Mouse (Mus musculus): Measurements from ENCODE around the gene Rbfox1. TPM values are rescaled to one million over a fixed set of nuclear protein-coding genes. Genes with fewer than 3 reads are reported as not detected.

The Rbfox1 gene
- total and polyA plus RNA-seq, 3 experiments = not detected

DNA sequence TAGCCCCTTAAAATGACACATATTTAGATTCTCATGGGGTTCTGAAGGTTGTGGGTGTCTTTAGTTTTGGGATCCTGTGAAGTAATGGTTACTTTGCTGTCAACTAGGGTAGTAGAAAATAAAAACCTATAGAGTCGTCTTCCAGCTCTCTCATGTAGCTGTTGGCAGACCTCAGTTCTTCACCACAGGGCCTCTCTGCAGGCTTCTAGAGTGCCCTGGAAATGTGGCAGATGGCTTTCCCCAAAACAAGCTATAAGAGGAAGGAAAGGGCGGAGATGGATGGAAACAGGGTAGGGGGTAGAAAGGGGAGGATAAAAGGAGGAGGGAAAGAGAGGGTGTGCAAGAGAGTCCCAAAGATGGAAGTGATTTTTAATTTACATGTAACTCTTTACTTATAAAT is 539.6 kb downstream of the Rbfox1 start:
- Histone ChIP-seq H3K27me3 (ENCODE audit: insufficient read depth, low read length) (no peaks in the 10 kb centered on the region), H3K4me3 (ENCODE audit: low read depth, low read length) (no peak overlapping the region), H3K9me3 (replicated peaks) (peaks cover 4% of the 10 kb centered on the region; the same call in 1 of the 2 replicates), H3K4me1 (ENCODE audit: insufficient read depth, low read depth, low read length) (no peaks in the 10 kb centered on the region), H3K36me3 (replicated peaks) (no peaks in the 10 kb centered on the region)
- ATAC-seq (ENCODE audit: extremely low read depth, insufficient number of reproducible peaks, low FRiP score, poor library complexity, severe bottlenecking) (no peak), DNase-seq (ENCODE audit: low spot score) (no peak)
- no peak for TF ChIP-seq CTCF (IDR thresholded peaks at IDR 0.05; ENCODE audit: low read depth, low read length)
- TF ChIP-seq GATA2 (IDR thresholded peaks at IDR 0.05; ENCODE audit: borderline replicate concordance, low read depth, low read length) = no peak
- TF ChIP-seq TAL1 (conservative IDR thresholded peaks at IDR 0.05; ENCODE audit: low read depth, low read length) = no peak
- TF ChIP-seq GATA1 (IDR thresholded peaks at IDR 0.05; ENCODE audit: borderline replicate concordance, low read length) = no peak
- no peak for TF ChIP-seq POLR2AphosphoS5 (IDR thresholded peaks at IDR 0.05; ENCODE audit: insufficient replicate concordance, low read depth, low read length)

DNA sequence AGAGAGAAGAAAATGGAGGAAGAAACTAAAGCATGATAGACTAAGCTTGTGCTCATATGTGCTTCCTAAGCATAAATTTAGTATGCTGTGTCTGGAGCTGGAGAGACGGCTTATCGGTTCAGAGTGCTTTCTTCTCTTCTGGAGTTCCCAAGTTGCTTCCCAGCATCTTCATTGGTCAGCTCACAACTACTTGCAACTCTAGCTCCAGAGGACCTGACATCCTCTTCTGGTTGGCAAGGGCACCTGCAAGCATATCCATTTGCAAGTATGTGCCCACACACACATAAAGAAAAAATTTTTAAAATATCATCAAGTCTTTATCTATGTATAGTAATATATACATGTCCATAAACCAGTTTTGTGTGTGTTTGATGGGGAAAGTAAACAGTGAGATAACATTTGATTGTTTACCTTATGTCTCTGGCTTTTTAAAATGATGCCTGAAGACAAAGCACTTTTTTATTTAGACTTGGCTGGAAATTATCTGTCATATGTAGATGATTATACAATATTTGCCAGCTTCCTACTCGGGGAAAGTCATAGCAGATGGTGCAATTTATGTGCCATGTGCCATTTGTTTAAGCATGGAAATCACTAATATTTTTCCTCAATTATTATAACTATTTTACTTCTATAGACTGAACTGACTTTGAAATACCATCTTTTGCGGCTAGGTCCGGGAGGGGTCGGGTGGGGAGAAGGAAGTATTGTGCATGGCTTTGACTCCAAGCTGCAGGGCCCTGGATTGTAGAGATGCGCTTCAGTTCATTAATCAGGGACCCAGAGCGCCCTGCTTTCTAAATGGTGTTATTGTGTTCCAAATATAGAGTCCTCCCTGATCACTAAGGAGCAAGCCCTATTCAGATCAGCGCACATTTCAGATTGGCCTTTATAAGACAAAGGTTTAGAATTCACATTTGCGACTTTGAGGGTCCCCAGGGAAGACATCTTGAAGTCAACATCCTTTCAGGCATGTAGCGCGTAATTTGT is 542.4 kb downstream of the Rbfox1 start:
- Histone ChIP-seq H3K4me3 (ENCODE audit: low read depth, low read length) (no peak overlapping the region), H3K27me3 (ENCODE audit: insufficient read depth, low read length) (no peaks in the 10 kb centered on the region), H3K4me1 (ENCODE audit: insufficient read depth, low read depth, low read length) (no peaks in the 10 kb centered on the region), H3K36me3 (replicated peaks) (no peaks in the 10 kb centered on the region), H3K9me3 (replicated peaks) (0 out of 2 replicates have a peak, but pooled peaks cover 3% of the 10 kb centered on the region)
- no peak for TF ChIP-seq GATA2 (IDR thresholded peaks at IDR 0.05; ENCODE audit: borderline replicate concordance, low read depth, low read length)
- TF ChIP-seq GATA1 (IDR thresholded peaks at IDR 0.05; ENCODE audit: borderline replicate concordance, low read length) = no peak
- no peak for TF ChIP-seq POLR2AphosphoS5 (IDR thresholded peaks at IDR 0.05; ENCODE audit: insufficient replicate concordance, low read depth, low read length)
- no peak for TF ChIP-seq TAL1 (conservative IDR thresholded peaks at IDR 0.05; ENCODE audit: low read depth, low read length)
- TF ChIP-seq CTCF (IDR thresholded peaks at IDR 0.05; ENCODE audit: low read depth, low read length) = no peak
- ATAC-seq (ENCODE audit: extremely low read depth, insufficient number of reproducible peaks, low FRiP score, poor library complexity, severe bottlenecking) = no peak
- no peak for DNase-seq (ENCODE audit: low spot score)

- Histone ChIP-seq H3K36me3 (replicated peaks) (no peaks in the 10 kb centered on the region), H3K4me1 (ENCODE audit: insufficient read depth, low read depth, low read length) (no peaks in the 10 kb centered on the region), H3K27me3 (ENCODE audit: insufficient read depth, low read length) (no peaks in the 10 kb centered on the region), H3K9me3 (replicated peaks) (peaks cover 3% of the 10 kb centered on the region; the same call in 1 of the 2 replicates), H3K4me3 (ENCODE audit: low read depth, low read length) (no peak overlapping the region)
- ATAC-seq (ENCODE audit: extremely low read depth, insufficient number of reproducible peaks, low FRiP score, poor library complexity, severe bottlenecking) = no peak
- no peak for TF ChIP-seq GATA1 (IDR thresholded peaks at IDR 0.05; ENCODE audit: borderline replicate concordance, low read length)
- DNase-seq (ENCODE audit: low spot score) = no peak
Measured at GRCm38 (mm10) chr16:6430981-6431380, 545.8 kb downstream of the Rbfox1 start.

- Histone ChIP-seq H3K4me1 (ENCODE audit: insufficient read depth, low read depth, low read length) (no peaks in the 10 kb centered on the region), H3K4me3 (ENCODE audit: low read depth, low read length) (no peak overlapping the region), H3K9me3 (replicated peaks) (peaks cover 10% of the 10 kb centered on the region), H3K36me3 (replicated peaks) (no peaks in the 10 kb centered on the region), H3K27me3 (ENCODE audit: insufficient read depth, low read length) (no peaks in the 10 kb centered on the region)
- DNase-seq (ENCODE audit: low spot score) (no peak), ATAC-seq (ENCODE audit: extremely low read depth, insufficient number of reproducible peaks, low FRiP score, poor library complexity, severe bottlenecking) (no peak)
- TF ChIP-seq POLR2AphosphoS5 (IDR thresholded peaks at IDR 0.05; ENCODE audit: insufficient replicate concordance, low read depth, low read length) (no peak), CTCF (IDR thresholded peaks at IDR 0.05; ENCODE audit: low read depth, low read length) (no peak), TAL1 (conservative IDR thresholded peaks at IDR 0.05; ENCODE audit: low read depth, low read length) (no peak), GATA2 (IDR thresholded peaks at IDR 0.05; ENCODE audit: borderline replicate concordance, low read depth, low read length) (no peak), GATA1 (IDR thresholded peaks at IDR 0.05; ENCODE audit: borderline replicate concordance, low read length) (no peak)
Measured at GRCm38 (mm10) chr16:6436445-6436844, 551.3 kb downstream of the Rbfox1 start.

DNA sequence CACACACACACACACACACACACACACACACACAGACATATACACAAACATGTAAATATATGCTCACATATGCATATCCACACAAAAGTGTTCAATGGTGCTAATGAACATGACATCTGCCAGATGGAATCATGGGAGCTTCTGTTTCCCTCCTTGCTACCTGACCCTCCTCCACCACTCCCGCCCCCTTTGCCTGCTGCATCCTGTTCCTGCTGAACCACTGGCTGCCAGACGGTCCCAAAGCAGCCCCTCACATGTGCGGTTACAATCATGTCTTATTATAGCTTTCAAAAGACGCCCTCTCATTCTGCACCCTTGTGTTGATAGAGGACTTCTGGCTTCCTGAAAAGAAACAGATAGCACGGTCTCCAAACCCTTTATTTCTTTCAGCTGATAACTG is 563.1 kb downstream of the Rbfox1 start:
- H3K27me3 ChIP-seq (ENCODE audit: insufficient read depth, low read length) = no peaks in the 10 kb centered on the region
- DNase-seq (ENCODE audit: low spot score) (no peak), ATAC-seq (ENCODE audit: extremely low read depth, insufficient number of reproducible peaks, low FRiP score, poor library complexity, severe bottlenecking) (no peak)
- no peaks in the 10 kb centered on the region for H3K4me1 ChIP-seq (ENCODE audit: insufficient read depth, low read depth, low read length)
- H3K9me3 ChIP-seq (replicated peaks) = 0 out of 2 replicates have a peak, but pooled peaks cover 6% of the 10 kb centered on the region
- H3K36me3 ChIP-seq (replicated peaks) = no peaks in the 10 kb centered on the region
- H3K4me3 ChIP-seq (ENCODE audit: low read depth, low read length) = no peak overlapping the region
- no peak for TF ChIP-seq CTCF (IDR thresholded peaks at IDR 0.05; ENCODE audit: low read depth, low read length)
- TF ChIP-seq TAL1 (conservative IDR thresholded peaks at IDR 0.05; ENCODE audit: low read depth, low read length) = no peak
- TF ChIP-seq GATA1 (IDR thresholded peaks at IDR 0.05; ENCODE audit: borderline replicate concordance, low read length) = no peak
- TF ChIP-seq GATA2 (IDR thresholded peaks at IDR 0.05; ENCODE audit: borderline replicate concordance, low read depth, low read length) = no peak

DNA sequence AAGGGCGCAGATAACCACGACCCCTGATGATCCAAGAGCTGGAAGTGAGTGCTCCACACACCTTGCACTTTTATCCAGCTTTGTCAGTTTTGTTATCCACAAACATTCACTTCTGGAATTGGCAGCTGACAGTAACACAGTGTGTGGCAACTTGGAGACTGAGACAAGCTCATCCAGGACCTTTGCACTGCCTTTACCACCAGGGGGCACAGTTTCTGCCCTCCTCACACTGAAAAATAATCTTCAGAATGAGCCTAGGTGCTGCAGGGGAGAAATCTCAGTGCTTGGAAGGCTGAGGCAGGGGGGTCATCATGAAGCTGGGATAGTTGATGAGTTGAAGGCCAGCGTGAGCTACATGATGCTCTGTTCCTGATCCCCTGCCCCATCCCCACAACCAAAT is 570.2 kb downstream of the Rbfox1 start:
- Histone ChIP-seq H3K27me3 (ENCODE audit: insufficient read depth, low read length) (no peaks in the 10 kb centered on the region), H3K4me1 (ENCODE audit: insufficient read depth, low read depth, low read length) (no peaks in the 10 kb centered on the region), H3K36me3 (replicated peaks) (no peaks in the 10 kb centered on the region), H3K4me3 (ENCODE audit: low read depth, low read length) (no peak overlapping the region), H3K9me3 (replicated peaks) (peaks cover 4% of the 10 kb centered on the region; the same call in 1 of the 2 replicates)
- TF ChIP-seq GATA1 (IDR thresholded peaks at IDR 0.05; ENCODE audit: borderline replicate concordance, low read length) (no peak), CTCF (IDR thresholded peaks at IDR 0.05; ENCODE audit: low read depth, low read length) (no peak), POLR2AphosphoS5 (IDR thresholded peaks at IDR 0.05; ENCODE audit: insufficient replicate concordance, low read depth, low read length) (no peak)
- DNase-seq (ENCODE audit: low spot score) (no peak), ATAC-seq (ENCODE audit: extremely low read depth, insufficient number of reproducible peaks, low FRiP score, poor library complexity, severe bottlenecking) (no peak)
